Mouse (Mus musculus): ENCODE data around the gene Arhgef5. TPM values are rescaled to one million over a fixed set of nuclear protein-coding genes. Genes with fewer than 3 reads are reported as not detected.

The Arhgef5 gene
- total and polyA plus RNA-seq, 2 experiments from 2014 or later, result 1.3 to 3.3 TPM

GRCm38 (mm10) chr6:43312961-43313656 is 47.7 kb downstream of the Arhgef5 start:
- no peaks in the 10 kb centered on the region for H3K36me3 ChIP-seq (ENCODE audit: insufficient read depth)
- no peak overlapping the region for H3K27ac ChIP-seq (ENCODE audit: low read depth, low read length)
- ATAC-seq (peak; percentile 53), DNase-seq (no peak)
- no peaks in the 10 kb centered on the region for H3K4me1 ChIP-seq (ENCODE audit: insufficient read depth)
- H3K4me3 ChIP-seq (ENCODE audit: low read depth, low read length), result no peak overlapping the region
- no peak overlapping the region for H3K9ac ChIP-seq
- no peak for TF ChIP-seq CTCF (IDR thresholded peaks at IDR 0.05; ENCODE audit: low read depth)
- 35% methylated on average over 8 of the region's 8 CpGs for WGBS
- no peak overlapping the region for H3K4me2 ChIP-seq (ENCODE audit: low read depth)
- no peaks in the 10 kb centered on the region for H3K27me3 ChIP-seq (ENCODE audit: insufficient read depth, low read length)
- H3K9me3 ChIP-seq (ENCODE audit: low read length), result no peaks in the 10 kb centered on the region

- H3K9ac ChIP-seq, result no peak overlapping the region
- ATAC-seq (no peak), DNase-seq (no peak)
- no peak overlapping the region for H3K4me2 ChIP-seq (ENCODE audit: low read depth)
- H3K4me3 ChIP-seq (ENCODE audit: low read depth, low read length), result no peak overlapping the region
- H3K9me3 ChIP-seq (ENCODE audit: low read length), result no peaks in the 10 kb centered on the region
- H3K27me3 ChIP-seq (ENCODE audit: insufficient read depth, low read length), result no peaks in the 10 kb centered on the region
- no peak overlapping the region for H3K27ac ChIP-seq (ENCODE audit: low read depth, low read length)
- no peaks in the 10 kb centered on the region for H3K4me1 ChIP-seq (ENCODE audit: insufficient read depth)
- WGBS, result 27% methylated on average over 4 of the region's 4 CpGs
- no peaks in the 10 kb centered on the region for H3K36me3 ChIP-seq (ENCODE audit: insufficient read depth)
- no peak for TF ChIP-seq CTCF (IDR thresholded peaks at IDR 0.05; ENCODE audit: low read depth)
Observed at GRCm38 (mm10) chr6:43333479-43333878, 68.1 kb downstream of the Arhgef5 start.

GRCm38 (mm10) chr6:43335619-43336234 is 70.3 kb downstream of the Arhgef5 start:
- peak; percentile 53; the same call in 1 of the 2 replicates for ATAC-seq

GRCm38 (mm10) chr6:43337491-43337961 is 72.1 kb downstream of the Arhgef5 start:
- WGBS, result 29% methylated on average over 10 of the region's 10 CpGs

More at GRCm38 (mm10) chr6:43335619-43336234, 70.3 kb downstream of the Arhgef5 start:
- H3K4me2 ChIP-seq (ENCODE audit: low read depth), result no peak overlapping the region
- DNase-seq, result peak; percentile 57
- H3K4me3 ChIP-seq (ENCODE audit: low read depth, low read length), result no peak overlapping the region
- TF ChIP-seq CTCF (IDR thresholded peaks at IDR 0.05; ENCODE audit: low read depth), result no peak
- H3K27me3 ChIP-seq (ENCODE audit: insufficient read depth, low read length), result no peaks in the 10 kb centered on the region
- H3K4me1 ChIP-seq (ENCODE audit: insufficient read depth), result no peaks in the 10 kb centered on the region
- H3K36me3 ChIP-seq (ENCODE audit: insufficient read depth), result no peaks in the 10 kb centered on the region
- H3K27ac ChIP-seq (ENCODE audit: low read depth, low read length), result no peak overlapping the region
- WGBS, result 76% methylated on average over 3 of the region's 3 CpGs
- no peaks in the 10 kb centered on the region for H3K9me3 ChIP-seq (ENCODE audit: low read length)
- H3K9ac ChIP-seq, result no peak overlapping the region

GRCm38 (mm10) chr6:43338804-43339203 is 73.4 kb downstream of the Arhgef5 start:
- ATAC-seq, result no peak
- no peak for DNase-seq
- no peak overlapping the region for H3K9ac ChIP-seq

More at GRCm38 (mm10) chr6:43337491-43337961, 72.1 kb downstream of the Arhgef5 start:
- Histone ChIP-seq H3K27me3 (ENCODE audit: insufficient read depth, low read length) (no peaks in the 10 kb centered on the region), H3K4me2 (ENCODE audit: low read depth) (no peak overlapping the region), H3K9ac (no peak overlapping the region), H3K36me3 (ENCODE audit: insufficient read depth) (no peaks in the 10 kb centered on the region), H3K9me3 (ENCODE audit: low read length) (no peaks in the 10 kb centered on the region), H3K4me3 (ENCODE audit: low read depth, low read length) (no peak overlapping the region), H3K4me1 (ENCODE audit: insufficient read depth) (no peaks in the 10 kb centered on the region), H3K27ac (ENCODE audit: low read depth, low read length) (no peak overlapping the region)
- ATAC-seq (peak; percentile 60), DNase-seq (peak; percentile 22)
- TF ChIP-seq CTCF (IDR thresholded peaks at IDR 0.05; ENCODE audit: low read depth), result no peak

More at GRCm38 (mm10) chr6:43338804-43339203, 73.4 kb downstream of the Arhgef5 start:
- no peaks in the 10 kb centered on the region for H3K27me3 ChIP-seq (ENCODE audit: insufficient read depth, low read length)
- no peaks in the 10 kb centered on the region for H3K36me3 ChIP-seq (ENCODE audit: insufficient read depth)
- no peak overlapping the region for H3K4me2 ChIP-seq (ENCODE audit: low read depth)
- H3K27ac ChIP-seq (ENCODE audit: low read depth, low read length), result no peak overlapping the region
- no peak for TF ChIP-seq CTCF (IDR thresholded peaks at IDR 0.05; ENCODE audit: low read depth)
- no peaks in the 10 kb centered on the region for H3K9me3 ChIP-seq (ENCODE audit: low read length)
- 70% methylated on average over 2 of the region's 2 CpGs for WGBS
- H3K4me3 ChIP-seq (ENCODE audit: low read depth, low read length), result no peak overlapping the region
- H3K4me1 ChIP-seq (ENCODE audit: insufficient read depth), result no peaks in the 10 kb centered on the region

Other genes starting within 250 kb of the Arhgef5 start
- gene Olfr441, start 159.2 kb upstream of the Arhgef5 start, total RNA-seq (2014; rRNA removed), result not detected in 2 replicates
- not detected in 2 replicates for gene Olfr441, start 159.2 kb upstream of the Arhgef5 start, polyA plus RNA-seq (2015; fragmentation: Nextera tagmentation; extraction: Ambion mirVana)
- gene Olfr237-ps1, start 119.0 kb upstream of the Arhgef5 start, total RNA-seq (2014; rRNA removed), result 0.15 and 0.19 TPM in 2 replicates
- gene Olfr237-ps1, start 119.0 kb upstream of the Arhgef5 start, polyA plus RNA-seq (2015; fragmentation: Nextera tagmentation; extraction: Ambion mirVana), result not detected in 2 replicates
- not detected in 2 replicates for gene Olfr437, start 102.3 kb upstream of the Arhgef5 start, total RNA-seq (2014; rRNA removed)
- gene Olfr437, start 102.3 kb upstream of the Arhgef5 start, polyA plus RNA-seq (2015; fragmentation: Nextera tagmentation; extraction: Ambion mirVana), result not detected in 2 replicates
- not detected in 2 replicates for gene Olfr13, start 93.4 kb upstream of the Arhgef5 start, total RNA-seq (2014; rRNA removed)
- gene Olfr13, start 93.4 kb upstream of the Arhgef5 start, polyA plus RNA-seq (2015; fragmentation: Nextera tagmentation; extraction: Ambion mirVana), result not detected in 2 replicates
- gene Olfr435, start 68.4 kb upstream of the Arhgef5 start, total RNA-seq (2014; rRNA removed), result not detected in 2 replicates
- gene Olfr435, start 68.4 kb upstream of the Arhgef5 start, polyA plus RNA-seq (2015; fragmentation: Nextera tagmentation; extraction: Ambion mirVana), result not detected in 2 replicates
- gene Olfr434, start 52.6 kb upstream of the Arhgef5 start, total RNA-seq (2014; rRNA removed), result not detected in 2 replicates
- gene Olfr434, start 52.6 kb upstream of the Arhgef5 start, polyA plus RNA-seq (2015; fragmentation: Nextera tagmentation; extraction: Ambion mirVana), result not detected in 2 replicates
- gene Olfr47, start 34.1 kb upstream of the Arhgef5 start, total RNA-seq (2014; rRNA removed), result not detected in 2 replicates
- gene Olfr47, start 34.1 kb upstream of the Arhgef5 start, polyA plus RNA-seq (2015; fragmentation: Nextera tagmentation; extraction: Ambion mirVana), result not detected in 2 replicates
- not detected in 2 replicates for gene Nobox, start 44.0 kb downstream of the Arhgef5 start, total RNA-seq (2014; rRNA removed)
- 0.12 TPM in 1 of 2 replicates, not detected in the other for gene Nobox, start 44.0 kb downstream of the Arhgef5 start, polyA plus RNA-seq (2015; fragmentation: Nextera tagmentation; extraction: Ambion mirVana)

All from forebrain, postnatal 0 days (tissue).